Mouse (Mus musculus) adrenal gland, postnatal 25 days (tissue): ENCODE results near the gene Nr0b2. TPM values are rescaled to one million over a fixed set of nuclear protein-coding genes. Genes with fewer than 3 reads are reported as not detected.
"Not testable (repeated sequence)": the region's sequence is repeated elsewhere in the genome, so short reads cannot be mapped to it uniquely, and the experiment has no call there.

Experiments
- DNase-seq: peaks from one replicate; pipeline ENCODE4 v3.0.0; 2021; ENCODE audit warnings: mixed read lengths
- long read RNA-seq: library from polyadenylated mRNA; stranded (forward); transcript quantifications from one replicate; pipeline ENCODE4 v2.0.0, GENCODE M21; 2021
- total RNA-seq: library from RNA; stranded (reverse); gene quantifications from 2 replicates; pipeline ENCODE4 v1.2.3, GENCODE M21; 2021

Gene Nr0b2
- 55.6 and 58.0 TPM in 2 replicates for total RNA-seq
- long read RNA-seq, transcript Nr0b2-201 (2 exons, 1,132 nt), result major isoform, 49 of 58 reads
- long read RNA-seq, partial matches to known transcripts, result 3 of 58 reads
- long read RNA-seq, other reads (novel, unspliced or antisense), result 6 of 58 reads

DNA sequence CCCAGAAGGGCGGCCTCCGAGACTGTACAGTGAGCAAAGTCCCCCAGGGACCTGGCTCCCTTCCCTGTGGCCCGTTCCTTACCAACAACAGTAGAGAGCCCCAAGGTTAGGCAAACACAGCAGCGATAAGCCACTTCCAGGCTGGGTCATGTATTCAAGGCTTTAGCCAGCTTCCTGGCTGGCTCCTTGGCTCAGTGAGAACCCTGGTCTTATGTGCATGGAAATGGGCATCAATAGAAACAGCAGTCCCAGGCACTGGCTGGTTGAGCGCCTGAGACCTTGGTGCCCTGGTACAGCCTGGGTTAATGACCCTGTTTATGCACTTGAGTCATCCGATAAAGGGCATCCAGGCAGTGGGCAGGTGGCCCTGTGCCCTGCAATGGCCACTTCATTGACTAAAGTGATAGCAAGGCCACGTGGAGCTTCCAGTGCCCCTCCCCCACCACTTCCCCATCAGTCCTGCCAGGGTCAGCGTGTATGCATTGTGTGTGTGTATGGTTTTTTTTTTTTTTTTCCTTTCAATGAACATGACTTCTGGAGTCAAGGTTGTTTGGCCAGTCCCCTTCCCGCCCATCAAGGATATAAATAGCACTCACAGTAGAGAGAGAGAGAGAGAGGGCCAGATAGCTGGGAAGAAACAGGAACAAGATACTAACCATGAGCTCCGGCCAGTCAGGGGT is at the start of gene Nr0b2:
Gene Nr0b2 (plus strand): TSS at position 609 of the 680 bp plus-strand sequence.
- DNase-seq, result peak; percentile 77

DNA sequence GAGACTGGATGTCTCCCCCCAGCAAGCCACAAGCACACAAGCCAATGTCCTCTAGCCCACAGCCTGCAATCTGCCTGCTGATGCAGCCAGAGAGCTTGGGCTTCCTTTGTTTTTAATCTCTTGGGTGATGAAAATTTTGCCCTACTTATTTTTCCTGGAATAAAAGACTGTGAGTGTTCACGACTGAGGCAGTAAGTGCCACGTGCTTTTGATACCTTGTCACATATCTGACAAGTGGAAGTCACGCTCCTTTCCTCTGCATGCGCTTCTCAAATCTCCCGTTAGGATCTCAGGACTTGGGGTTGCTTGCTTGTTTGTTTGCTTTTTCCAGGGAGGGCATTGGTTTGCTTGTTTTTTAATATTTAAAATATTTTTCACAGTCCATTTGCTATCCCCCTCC is 48.9 kb upstream of the Nr0b2 start:
- DNase-seq, result no peak

DNA sequence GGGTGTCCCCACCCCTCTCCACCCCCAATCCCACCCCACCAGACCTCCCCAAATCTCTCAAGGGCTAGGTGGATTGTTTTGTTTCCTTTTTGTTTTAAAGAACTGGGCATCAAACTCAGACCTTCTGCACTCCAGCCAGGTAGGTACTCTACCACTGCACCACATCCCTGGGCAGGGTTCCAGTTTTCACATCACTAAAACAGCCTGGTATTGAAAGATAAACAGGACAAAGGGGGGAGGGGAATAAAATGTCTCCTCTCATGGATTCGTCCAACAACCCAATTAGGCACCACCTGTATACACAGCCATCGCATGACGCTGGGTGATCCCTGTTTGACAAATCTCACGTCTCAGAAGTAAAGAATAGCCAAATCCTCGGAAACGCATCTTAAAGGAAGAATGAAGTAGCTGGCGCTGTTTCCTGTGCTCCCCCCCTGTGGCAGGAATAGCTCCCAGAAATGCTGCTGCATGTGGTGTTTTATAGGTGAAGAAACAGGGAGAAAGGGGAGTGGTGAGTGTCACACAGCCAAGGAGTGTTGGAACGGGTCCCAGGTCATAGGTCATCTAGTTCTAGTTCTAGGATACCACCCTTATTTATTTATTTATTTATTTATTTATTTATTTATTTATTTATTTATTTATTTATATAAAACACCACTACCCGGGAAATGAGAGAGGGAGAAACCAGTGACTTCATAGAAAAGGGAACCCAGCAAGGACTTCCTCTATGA is 48.3 kb upstream of the Nr0b2 start:
- DNase-seq, result no peak

DNA sequence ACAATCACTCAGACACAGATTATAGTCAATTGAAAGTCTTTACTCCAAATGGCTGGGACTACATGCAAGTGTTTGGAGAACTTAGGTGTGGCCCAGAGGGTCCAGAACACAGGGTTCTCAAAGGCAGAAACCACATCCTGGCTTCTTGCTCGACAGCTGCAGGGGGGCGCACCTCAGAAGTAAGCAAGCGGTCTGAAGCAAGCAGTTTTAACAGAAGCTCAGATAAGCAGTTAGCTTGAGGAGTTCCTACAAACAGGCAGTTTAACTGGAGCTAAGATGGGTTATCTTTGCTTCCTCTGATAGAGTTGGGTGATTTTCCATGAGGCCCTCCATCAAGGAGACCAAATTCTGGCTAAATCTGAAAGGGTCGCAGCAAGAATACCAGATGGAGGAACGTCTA is 46.6 kb upstream of the Nr0b2 start:
- no peak for DNase-seq

DNA sequence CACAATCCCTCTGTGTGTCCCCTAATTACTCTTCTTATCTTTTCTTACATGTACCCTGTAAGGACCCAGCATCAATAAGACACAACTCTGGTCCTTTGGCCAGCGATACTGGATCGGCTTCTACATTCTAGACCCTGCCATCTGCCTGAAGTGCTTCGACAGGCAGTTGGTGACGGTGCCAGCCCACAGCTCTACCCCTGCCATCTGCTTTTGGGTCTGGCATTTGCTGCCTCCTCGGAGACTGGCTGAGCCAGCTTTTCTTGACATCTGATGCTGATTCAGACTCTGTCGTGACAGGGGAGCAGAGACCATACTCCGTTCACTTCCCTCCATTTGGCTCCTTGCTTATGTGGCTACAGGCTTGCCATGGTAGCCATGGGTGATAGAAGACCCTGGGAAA is 44.2 kb upstream of the Nr0b2 start:
- DNase-seq, result no peak

DNA sequence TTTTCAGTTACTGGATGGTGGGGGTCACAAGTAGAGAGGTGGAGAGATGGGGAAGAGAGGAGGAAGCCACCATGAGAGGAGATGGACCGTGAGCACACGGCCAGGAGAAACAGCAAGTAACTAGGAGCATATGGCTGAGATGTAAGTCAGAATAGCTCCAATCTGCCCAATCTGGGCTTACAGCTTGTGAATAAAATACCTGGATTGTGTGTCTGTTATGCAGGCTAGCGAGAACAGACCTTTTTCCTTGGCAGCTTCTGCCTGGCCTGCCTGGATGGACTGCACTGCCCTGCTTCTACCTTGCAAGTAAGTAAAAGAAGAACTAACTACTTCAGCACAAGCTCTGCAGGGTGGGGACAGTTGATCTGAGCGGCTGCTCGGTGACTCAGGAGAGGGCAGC is 42.1 kb upstream of the Nr0b2 start:
- DNase-seq, result no peak

DNA sequence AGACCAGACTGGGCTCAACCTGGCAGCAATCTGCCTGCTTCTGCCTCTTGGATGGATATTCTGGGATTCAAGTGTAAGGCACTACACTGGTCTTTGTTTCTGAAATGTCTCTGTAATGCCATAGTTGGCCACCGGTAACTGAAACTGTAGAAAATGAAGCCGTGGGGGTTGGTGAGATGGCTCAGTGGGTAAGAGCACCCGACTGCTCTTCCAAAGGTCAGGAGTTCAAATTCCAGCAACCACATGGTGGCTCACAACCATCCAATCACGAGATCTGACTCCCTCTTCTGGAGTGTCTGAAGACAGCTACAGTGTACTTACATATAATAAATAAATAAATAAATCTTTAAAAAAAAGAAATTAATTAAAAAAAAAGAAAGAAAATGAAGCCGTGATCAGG is 40.7 kb upstream of the Nr0b2 start:
- DNase-seq, result not testable (repeated sequence)

DNA sequence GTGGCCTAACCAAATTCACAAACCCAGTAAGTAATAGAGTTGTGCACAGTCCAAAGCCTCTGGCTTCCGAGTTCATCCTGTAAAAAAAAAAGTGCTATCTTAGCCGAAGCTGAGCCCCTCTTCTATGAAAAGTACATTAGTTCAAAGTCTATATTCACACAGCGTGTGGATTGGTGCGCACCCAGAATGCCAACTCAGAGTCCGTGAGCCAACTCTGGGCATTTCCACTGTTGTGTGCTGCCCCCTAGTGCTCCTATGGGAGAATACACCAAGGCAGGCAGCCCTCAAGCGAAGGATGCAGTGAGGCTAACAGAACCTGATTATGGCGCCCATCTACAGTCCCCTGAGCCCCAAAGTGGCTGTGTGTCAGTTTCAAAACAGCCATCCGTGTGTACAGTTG is 40.2 kb upstream of the Nr0b2 start:
- DNase-seq, result peak; percentile 72

DNA sequence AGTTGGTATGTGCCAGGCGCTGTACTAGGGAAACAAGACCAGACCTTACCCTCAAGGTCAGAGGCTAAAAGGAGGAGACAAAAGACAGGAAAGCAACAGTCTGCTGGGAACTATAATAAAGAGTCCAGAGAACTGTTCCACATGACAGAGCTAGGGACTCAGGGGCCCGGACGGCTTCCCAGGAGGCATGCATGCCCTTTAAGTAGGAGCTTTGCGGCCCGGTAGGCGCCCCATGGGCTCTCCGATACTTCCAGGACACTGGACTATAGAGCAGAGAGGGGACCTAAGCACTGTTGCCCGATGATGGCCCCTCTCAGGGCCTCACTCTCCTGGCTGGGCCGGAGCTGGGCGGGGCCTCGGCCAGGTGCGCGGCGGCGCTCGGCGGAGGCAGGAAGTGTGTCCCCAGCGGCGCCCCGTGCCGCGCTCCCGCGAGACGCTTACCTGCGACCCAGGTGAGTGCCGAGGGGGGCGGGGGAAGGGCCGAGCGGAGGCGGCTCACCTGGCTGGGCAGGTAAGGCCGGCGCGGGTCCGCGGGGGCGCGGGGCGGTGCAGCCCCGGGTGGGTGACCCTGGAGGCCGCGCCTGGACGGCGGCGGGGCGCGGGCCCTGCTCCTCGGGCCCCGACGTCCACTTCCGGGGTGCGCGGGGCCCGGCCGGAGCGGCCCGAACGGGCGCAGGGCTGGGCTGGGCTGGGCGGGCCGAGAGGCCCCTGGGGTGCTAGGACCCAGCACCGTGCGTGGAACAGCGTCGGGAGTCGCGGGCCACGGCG is 34.4 kb upstream of the Nr0b2 start, which contains the start of gene Kdf1:
Gene Kdf1 (plus strand): TSS at position 363 of the 768 bp plus-strand sequence.
- no peak for DNase-seq

DNA sequence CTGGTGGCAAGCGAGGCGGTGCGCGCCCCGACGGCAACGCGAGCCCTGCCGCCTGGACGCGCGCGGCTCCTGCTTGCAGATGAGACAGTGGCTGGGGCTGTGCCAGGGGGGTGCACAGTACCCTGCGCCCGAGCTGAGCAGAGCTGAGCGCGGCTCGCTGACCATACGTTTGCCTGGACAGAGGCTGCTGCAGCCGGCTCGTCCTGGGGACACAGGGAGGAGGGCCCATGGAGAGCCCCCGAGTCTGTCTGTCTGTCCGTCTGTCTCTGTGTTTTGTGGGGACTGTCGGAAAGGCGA is 33.9 kb upstream of the Nr0b2 start:
- peak; percentile 39 for DNase-seq

DNA sequence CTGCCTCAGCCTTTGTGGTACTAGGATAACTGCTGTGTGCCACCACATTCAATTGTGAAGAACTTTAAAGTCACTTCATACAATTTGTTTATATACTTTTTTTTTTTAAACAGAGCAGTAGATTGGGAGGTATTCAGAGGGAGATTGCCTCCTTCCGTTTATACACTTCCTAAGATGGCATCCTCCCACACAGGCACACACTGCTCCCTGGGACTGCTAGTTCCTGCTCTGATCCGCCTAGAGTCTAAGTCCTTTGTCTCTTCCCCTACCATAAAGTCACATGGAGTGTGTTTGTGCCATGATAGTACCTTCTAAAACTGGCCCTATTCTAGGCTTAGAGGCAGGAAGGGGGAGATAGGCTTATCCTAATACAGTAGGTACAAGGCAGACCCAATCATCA is 31.7 kb upstream of the Nr0b2 start:
- no peak for DNase-seq

DNA sequence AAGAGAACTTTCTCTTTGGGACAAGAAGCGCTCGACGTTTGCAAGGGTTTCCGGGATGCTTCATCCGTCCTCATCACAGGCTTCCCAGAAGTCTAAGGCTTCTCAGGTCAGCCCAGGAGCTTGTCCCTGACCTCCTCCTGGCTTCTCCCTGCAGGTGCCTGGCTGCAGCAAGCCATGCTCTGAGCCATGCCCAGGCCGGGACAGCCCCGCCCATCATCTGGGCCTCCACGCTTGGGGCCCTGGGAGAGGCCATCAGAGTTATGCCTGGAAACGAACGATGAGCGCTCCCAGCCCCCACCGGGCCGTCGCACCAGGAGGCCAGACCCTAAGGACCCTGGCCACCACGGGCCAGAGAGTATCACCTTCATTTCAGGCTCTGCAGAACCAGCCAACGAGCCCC is 25.4 kb upstream of the Nr0b2 start:
- DNase-seq, result no peak

DNA sequence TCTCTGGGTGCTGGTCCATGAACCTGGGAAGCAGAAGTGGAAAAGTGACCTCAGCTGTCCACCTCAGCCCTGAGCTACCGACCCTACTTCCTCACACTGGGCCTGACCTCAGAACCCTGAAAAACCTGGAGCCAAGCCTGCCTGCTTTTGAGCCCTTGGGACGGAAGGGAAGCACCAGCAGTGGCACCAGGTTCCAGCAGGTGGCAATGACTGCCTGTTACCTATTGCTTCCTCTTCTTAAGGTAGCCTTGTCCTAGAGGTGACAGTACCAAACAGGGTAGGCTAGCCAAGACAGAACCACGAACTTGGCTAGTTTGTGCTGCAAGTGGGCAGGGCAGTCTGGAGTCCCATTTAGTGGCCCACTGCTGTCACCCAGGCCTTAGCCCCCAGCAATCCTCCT is 20.4 kb upstream of the Nr0b2 start:
- no peak for DNase-seq

DNA sequence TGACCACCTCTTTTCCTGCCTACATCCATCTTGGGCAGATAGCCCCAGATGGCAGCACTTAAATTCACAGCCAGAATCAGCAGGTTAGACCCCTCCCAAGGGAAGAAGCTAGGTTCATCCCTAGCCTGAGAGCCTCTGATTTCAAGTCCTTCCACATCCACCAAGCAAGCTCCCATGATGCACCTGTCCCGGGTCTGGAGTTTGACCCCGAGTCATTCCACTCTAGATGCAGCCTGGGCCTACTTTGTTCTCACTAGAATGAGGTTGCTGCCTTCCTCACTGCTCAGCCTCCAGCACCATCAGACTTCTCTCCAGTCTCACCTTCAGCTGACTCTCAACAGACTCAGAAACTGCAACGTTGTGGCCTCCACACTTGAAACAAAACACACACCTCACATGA is 17.1 kb upstream of the Nr0b2 start:
- no peak for DNase-seq

DNA sequence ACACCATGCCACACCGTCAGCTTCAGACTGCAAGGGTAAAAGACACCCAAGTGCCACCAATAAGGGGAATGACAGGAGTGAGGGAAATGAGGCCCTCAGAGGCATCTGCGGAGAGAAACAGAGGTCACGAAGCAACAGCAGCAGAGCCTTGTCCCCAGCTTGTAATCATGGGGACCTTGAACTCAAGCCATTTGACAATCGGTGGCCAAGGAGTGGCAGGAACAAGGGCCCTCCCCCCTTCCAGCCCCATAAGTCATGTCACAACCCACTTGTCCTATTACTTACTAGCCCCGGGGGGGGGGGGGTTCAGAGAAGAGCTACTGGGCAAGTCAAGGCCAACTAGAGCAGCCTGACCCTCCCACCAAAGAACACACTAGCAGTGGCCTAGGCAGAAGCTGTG is 16.5 kb upstream of the Nr0b2 start:
- peak; percentile 49 for DNase-seq

DNA sequence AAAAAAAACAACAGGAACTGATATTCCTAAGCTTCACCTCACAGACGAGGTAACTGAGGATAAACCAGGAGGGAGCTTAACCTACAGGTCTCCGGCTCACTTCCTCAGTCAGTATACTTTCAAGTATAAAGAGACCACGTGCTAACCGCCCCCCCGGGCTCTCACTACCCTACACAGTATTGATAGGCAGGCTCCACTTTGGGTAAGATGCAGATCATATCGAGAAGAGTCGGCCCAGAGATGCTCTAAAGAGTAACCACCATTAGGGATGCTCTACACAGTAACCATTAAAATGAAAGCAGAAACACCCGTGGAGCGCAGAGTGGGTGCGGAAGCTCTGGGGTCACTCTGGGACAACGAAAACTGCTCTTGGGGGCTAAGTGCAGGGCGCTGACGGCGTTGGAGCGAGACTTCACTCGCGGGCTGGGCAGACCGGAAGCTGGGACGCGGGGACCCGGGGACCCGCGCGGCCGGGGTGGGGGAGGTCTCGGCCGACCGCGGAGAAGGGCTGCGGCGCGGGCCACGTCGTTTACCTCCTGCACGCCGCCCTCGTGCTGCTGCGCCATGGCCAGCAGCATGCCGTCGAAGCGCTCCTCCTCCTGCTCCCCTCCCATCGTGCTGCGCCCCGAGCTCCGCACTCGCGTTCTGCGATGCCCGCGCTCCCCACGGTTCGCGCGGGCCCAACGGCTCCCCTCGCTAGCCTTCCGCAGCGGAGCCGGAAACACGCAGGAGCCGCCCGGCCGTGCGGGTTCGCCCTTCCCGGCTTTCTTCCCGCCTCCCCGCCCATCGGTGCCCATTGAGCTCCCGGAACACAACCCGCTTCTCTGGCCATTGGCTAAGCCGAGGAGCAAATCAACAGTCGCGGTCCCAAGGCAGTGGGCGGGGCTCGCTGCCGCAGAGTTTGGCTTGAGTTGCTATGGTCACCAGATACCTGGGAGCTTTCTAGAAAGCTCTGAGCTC is 7.6 kb upstream of the Nr0b2 start, which contains the start of gene Nudc:
Gene Nudc (minus strand): TSS at position 725 of the 960 bp plus-strand sequence.
- DNase-seq, result peak; percentile 96

DNA sequence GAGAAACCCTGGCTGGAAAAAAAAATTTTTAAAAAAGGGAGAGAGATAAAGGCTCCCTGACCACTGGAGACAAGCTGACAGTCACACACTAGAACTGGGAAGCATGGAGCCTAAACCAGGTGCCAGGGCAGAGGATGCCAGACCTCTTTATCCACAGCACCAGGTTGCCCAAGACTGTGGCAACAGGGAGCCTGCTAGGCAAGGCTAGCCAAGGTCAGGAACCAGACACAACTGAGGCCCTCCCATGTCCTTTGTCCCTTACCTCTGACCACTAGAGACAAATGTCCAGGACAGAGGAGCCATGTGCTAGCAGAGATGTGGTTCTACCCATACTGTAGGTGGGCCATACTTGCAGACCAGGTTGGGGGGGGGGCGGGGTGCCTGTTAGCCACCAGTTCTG is 1.1 kb upstream of the Nr0b2 start:
- no peak for DNase-seq

DNA sequence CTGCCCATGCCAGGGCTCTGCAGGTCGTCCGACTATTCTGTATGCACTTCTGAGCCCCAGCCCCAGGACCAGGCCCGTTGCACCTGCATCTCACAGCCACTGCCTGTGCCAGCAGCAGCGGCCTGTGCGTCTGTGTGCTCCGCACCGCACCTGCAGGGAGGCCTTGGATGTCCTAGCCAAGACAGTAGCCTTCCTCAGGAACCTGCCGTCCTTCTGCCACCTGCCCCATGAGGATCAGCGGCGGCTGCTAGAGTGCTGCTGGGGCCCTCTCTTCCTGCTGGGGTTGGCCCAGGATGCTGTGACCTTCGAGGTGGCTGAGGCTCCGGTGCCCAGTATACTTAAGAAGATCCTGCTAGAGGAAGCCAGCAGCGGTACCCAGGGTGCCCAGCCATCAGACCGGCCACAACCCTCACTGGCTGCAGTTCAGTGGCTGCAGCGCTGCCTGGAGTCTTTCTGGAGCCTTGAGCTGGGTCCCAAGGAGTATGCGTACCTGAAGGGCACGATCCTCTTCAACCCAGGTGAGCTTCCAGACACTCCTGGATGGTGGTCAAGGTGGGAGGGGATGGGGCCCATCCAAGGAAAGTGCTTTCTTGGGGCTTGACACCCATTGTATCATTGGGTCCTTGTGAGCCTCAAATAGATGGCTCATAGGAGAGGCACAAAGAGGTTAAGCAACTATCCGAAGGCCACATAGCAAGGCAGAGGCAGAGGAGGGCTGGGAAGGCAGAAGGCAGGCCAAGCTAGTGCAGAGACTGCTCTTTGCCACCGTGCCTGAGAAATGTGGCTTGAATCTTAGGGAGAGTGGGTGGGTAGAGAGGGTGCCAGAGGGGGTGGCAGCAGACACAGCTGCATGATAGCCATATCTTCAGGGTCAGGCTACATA is 513 bp downstream of the Nr0b2 start:
- no peak for DNase-seq

DNA sequence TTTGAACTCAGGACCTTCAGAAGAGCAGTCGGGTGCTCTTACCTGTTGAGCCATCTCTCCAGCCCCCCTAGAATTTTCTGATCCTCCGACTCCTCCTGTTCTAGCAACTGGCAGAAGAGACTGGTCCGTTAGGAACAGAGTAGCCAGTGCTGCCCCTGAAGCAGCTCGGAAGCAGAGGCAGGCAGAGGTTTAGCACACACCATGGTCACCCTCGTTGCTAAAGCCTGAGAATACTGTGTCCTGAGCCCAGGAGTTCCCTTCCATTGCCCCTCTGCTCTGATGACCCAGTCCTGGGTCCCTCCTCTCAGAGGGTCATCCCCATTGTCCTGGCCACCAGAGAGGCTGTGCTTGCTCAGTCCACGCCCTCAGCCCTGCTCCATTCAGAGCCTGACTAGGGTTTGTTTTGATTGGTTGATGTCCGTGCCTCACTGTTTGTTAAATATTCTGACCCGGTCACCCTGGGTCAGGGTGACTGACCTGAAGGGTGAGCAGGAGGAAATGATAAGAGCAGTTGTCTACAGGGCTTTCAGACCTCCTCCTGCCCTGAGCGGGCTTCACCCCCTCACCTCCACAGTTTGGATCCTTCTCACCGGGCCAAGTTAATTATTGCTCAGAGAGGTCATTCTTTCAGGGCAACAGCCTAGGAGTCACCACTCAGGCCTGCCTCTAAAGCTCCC is 4.0 kb downstream of the Nr0b2 start:
- DNase-seq, result no peak

DNA sequence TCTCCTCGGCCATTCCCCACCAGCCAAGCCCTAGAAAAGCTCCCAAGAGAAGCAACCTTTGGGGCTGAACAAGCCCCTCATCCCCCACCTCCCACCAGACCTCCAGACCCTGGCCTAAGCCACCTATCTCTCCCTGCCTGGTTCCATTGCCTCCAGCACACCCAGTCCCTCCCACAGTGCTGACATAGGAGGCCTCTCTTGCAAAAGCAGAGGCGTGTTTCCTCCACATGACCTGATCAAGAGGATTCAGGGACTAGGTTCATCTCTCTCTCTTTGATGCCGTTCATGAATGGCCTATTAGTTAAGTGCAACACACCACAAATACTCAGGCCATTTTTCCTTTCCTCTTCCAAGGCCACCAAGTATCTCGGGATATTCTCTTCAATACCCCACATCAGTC is 6.7 kb downstream of the Nr0b2 start:
- no peak for DNase-seq
